Mouse (Mus musculus) brain, embryonic 14.5 days (tissue): ENCODE results near the gene Gm9936. TPM values are rescaled to one million over a fixed set of nuclear protein-coding genes. Genes with fewer than 3 reads are reported as not detected.
A peak's percentile ranks its signal among the peaks of the same experiment; 100 is the strongest.

Experiments
- DNase-seq: peaks from one replicate; pipeline ENCODE4 v3.0.0-alpha.2; 2011; ENCODE audit warnings: low read depth
- CTCF ChIP-seq: fragments of 200-500 bp; IDR thresholded peaks from 2 replicates; pipeline ENCODE4 v1.5.1; 2012; ENCODE audit warnings: inconsistent platforms, mild to moderate bottlenecking, moderate library complexity, borderline replicate concordance; ENCODE audit not compliant: insufficient read depth, insufficient read length; ENCODE audit errors: extremely low read depth
- POLR2A ChIP-seq: fragments of 200-500 bp; IDR thresholded peaks from 2 replicates; pipeline ENCODE4 v1.6.1; 2012; ENCODE audit warnings: mild to moderate bottlenecking, inconsistent platforms, borderline replicate concordance; ENCODE audit not compliant: poor library complexity, insufficient read depth, insufficient read length, severe bottlenecking; ENCODE audit errors: extremely low read depth
- polyA plus RNA-seq: library from polyadenylated mRNA; depleted of rRNA; stranded (reverse); fragments of >200 nt; gene quantifications from 2 replicates; pipeline ENCODE4 v1.2.3, GENCODE M21; 2012; rRNA removed

The Gm9936 gene
- polyA plus RNA-seq, 1 experiment: 2.6 TPM

DNA sequence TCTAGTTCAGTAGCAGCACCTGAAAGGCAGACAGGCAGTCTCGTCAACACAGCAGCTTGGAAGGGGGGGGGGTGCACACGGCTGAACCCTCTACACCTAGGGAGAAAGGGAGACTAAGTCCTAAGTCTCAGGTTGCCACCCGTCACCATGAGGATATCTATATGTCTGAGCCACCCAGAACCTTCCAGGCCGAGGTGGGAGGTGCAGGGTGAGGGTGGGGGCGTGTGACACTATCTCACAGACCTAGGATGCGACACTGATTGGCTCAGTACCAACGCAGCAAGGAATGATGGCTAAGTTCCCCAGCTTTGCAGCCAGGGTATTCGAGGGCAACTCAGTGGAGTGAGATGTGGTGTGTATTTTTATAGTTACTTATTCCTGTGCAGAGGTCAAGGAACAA is 50.1 kb downstream of the Gm9936 start:
- no peak for TF ChIP-seq POLR2A
- TF ChIP-seq CTCF: no peak
- DNase-seq: no peak

DNA sequence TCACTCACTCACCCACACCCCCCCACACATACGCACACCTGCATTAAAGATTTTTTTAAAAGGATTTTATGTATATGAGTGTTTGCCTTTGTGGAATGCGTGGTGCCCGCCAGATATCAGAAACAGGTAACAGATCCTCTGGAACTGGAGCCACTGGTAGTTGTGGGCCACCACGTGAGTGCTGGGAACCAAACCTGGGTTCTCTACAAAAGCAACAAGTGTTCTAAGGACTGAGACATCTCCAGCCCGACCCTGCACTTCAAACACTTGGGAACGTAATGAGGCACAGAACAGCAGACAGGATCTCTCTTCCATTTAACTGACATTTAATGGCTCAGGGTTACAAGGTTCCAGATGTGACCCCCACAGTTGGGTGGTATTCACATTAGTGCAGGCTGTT is 50.6 kb downstream of the Gm9936 start:
- no peak for DNase-seq
- TF ChIP-seq POLR2A (no peak), CTCF (no peak)

DNA sequence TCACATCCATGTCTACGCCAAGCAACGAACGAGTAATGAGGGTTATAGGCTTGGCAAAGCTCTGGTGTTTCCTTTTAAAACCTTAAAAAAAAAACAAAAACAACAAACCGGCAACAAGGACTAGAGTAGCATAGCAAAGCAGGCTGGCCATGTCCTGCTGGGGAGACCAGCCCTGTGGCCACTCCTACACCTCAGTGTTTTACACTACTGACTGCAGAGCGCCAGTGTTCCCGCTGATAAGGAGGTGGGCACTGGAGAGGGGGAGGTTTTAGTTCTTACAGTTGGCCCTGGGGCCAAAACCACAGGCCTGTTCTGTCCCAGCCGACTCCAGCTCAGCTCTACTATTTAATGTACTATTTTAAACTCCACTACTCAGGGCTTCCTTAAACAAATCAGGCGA is 51.0 kb downstream of the Gm9936 start:
- TF ChIP-seq POLR2A (no peak), CTCF (no peak)

DNA sequence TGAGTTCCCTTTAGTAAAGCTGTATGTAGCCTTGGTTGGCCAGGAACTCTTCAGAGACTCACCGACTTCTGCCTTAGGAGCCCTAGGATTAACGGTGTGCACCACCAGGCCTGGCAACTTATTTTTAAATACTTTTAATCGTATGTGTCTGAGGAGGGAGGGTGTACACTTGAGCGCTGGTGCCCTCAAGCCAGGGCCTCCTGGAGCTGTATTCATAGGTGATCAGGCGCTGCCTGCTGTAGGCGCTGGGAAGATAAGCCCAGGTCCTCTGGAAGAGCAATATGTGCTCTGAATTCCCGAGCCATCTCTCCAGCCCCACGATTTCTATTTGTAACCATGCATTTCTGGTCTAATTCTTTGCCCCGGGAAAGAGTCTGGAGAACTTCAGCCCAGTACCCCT is 51.4 kb downstream of the Gm9936 start:
- DNase-seq: no peak
- TF ChIP-seq POLR2A: no peak
- TF ChIP-seq CTCF: no peak

More for the DNA sequence above, 51.0 kb downstream of the Gm9936 start:
- DNase-seq: peak; percentile 32

DNA sequence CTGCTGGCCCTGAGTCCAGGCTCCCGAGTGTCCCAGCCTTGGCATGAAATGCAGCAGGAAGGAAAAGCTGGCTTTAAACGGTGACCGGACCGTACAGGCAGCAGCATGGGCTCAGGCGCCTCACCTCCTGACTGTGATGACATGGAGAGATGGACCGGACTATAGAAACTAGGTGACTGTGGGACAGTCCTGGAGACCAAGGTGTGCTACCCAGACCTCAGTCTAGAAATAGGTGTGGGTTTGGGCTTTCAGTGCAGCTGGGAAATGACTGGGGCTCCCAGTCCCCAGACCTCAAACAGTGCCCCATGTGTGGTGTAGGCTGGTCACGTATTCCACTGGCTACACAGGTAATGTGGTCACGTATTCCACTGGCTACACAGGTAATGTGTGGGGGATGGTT is 51.8 kb downstream of the Gm9936 start:
- no peak for TF ChIP-seq CTCF
- no peak for TF ChIP-seq POLR2A
- DNase-seq: no peak

Other genes with a start within 250 kb of the Gm9936 start
- 1.5 and 1.7 TPM in 2 replicates for gene Trpv4, start 200.3 kb downstream of the Gm9936 start, polyA plus RNA-seq
- gene Gltp, start 167.7 kb downstream of the Gm9936 start, polyA plus RNA-seq: 29.3 and 33.1 TPM in 2 replicates
- gene Tchp, start 150.9 kb downstream of the Gm9936 start, polyA plus RNA-seq: 31.1 and 32.2 TPM in 2 replicates
- gene Ankrd13a, start 84.0 kb downstream of the Gm9936 start, polyA plus RNA-seq: 51.3 and 58.6 TPM in 2 replicates
- 48.6 and 57.5 TPM in 2 replicates for gene Git2, start 83.2 kb downstream of the Gm9936 start, polyA plus RNA-seq
- 204 and 243 TPM in 2 replicates for gene 1500011B03Rik, start 35.2 kb downstream of the Gm9936 start, polyA plus RNA-seq
- not detected in 2 replicates for gene 4930519G04Rik, start 5.0 kb downstream of the Gm9936 start, polyA plus RNA-seq
- gene Oasl2, start 38.3 kb upstream of the Gm9936 start, polyA plus RNA-seq: 1.5 and 3.3 TPM in 2 replicates
- 0.21 and 0.42 TPM in 2 replicates for gene Oasl1, start 64.6 kb upstream of the Gm9936 start, polyA plus RNA-seq
- gene 2210016L21Rik, start 83.5 kb upstream of the Gm9936 start, polyA plus RNA-seq: 69.2 and 72.7 TPM in 2 replicates
- gene Hnf1a, start 112.4 kb upstream of the Gm9936 start, polyA plus RNA-seq: not detected in 2 replicates
- gene Sppl3, start 152.5 kb upstream of the Gm9936 start, polyA plus RNA-seq: 129 TPM in 2 replicates
- gene Gm10401, start 239.6 kb upstream of the Gm9936 start, polyA plus RNA-seq: not detected in 2 replicates